Mouse (Mus musculus) midbrain, embryonic 15.5 days (tissue): ENCODE measurements at regions not wholly inside any gene's neighbourhood (a gene's known extent, or its start where the extent isn't known, plus 50 kb on each side); places are given as distances from the start of the nearest gene placed in this dataset.
A peak's percentile ranks its signal among the peaks of the same experiment; 100 is the strongest.

ENCODE experiments used
- ATAC-seq: fragments of 200-750 bp; cut with Nextera tagmentation; replicated peaks from 2 replicates; pipeline ENCODE4 v1.8.0; 2017; ENCODE audit warnings: moderate TSS enrichment
- H3K27ac ChIP-seq: fragments of 300-500 bp; sonication (generic); 2 replicates; pipeline ENCODE4 v1.5.1; 2015; ENCODE audit warnings: mild to moderate bottlenecking, inconsistent platforms
- H3K27me3 ChIP-seq: fragments of 300-500 bp; sonication (generic); replicated peaks from 2 replicates; pipeline ENCODE4 v1.6.1; 2015; ENCODE audit warnings: inconsistent platforms
- H3K36me3 ChIP-seq: fragments of 300-500 bp; sonication (generic); replicated peaks from 2 replicates; pipeline ENCODE4 v1.6.1; 2015; ENCODE audit warnings: inconsistent platforms
- H3K4me1 ChIP-seq: fragments of 300-500 bp; sonication (generic); 2 replicates; pipeline ENCODE4 v1.6.1; 2015; ENCODE audit warnings: inconsistent platforms
- H3K4me2 ChIP-seq: fragments of 300-500 bp; sonication (generic); 2 replicates; pipeline ENCODE4 v1.6.1; 2015; ENCODE audit warnings: inconsistent platforms, mild to moderate bottlenecking, moderate library complexity
- H3K4me3 ChIP-seq: fragments of 300-500 bp; sonication (generic); 2 replicates; pipeline ENCODE4 v1.5.1; 2015; ENCODE audit warnings: mild to moderate bottlenecking, inconsistent platforms
- H3K9ac ChIP-seq: fragments of 300-500 bp; sonication (generic); 2 replicates; pipeline ENCODE4 v1.6.1; 2015; ENCODE audit warnings: mild to moderate bottlenecking, inconsistent platforms
- H3K9me3 ChIP-seq: fragments of 300-500 bp; sonication (generic); 2 replicates; pipeline ENCODE4 v1.6.1; 2016; ENCODE audit warnings: inconsistent platforms
- WGBS: fragments of 180-500 bp; shearing (Covaris S2); methylation state at CpG from one replicate; pipeline ENCODE4 v1.1.7; 2015; ENCODE audit warnings: mixed read lengths; 5-methylcytosine and 5-hydroxymethylcytosine counted together

DNA sequence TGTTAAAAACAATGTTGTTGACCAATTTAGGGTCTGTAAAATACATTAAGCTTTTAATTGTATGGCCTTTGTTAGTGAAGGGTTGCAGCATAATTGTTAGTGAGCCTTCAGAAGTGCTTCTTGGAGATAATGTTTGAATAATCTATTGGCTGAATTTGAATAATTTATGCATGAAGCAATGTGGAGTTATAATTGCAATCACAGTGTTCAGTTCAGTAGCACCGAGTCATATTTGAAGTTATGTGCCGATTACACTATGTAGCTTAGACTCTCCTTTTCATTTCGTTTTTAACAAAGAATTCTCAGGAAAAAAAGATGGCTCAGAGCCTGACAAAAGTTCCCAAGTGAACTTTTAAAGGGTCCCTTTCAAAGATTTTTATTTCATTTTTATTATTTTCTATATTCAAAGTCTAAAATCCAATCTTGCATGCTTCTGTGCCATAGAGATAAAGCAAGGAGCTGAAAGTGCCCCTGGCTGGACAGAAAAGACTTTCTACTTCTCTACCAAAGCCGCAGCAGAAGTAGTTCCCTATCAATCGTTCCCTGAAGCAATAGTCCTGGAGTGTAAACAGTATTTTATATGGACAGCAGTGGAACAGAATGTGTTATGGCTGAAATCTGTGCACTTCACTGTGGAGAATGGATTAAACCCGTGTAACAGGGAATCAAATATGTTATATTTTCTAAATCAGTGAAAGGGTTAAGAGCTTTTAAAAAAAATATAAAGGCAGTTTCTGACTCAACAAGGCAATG lies 556.3 kb upstream of the Slc39a10 start:
- H3K9ac ChIP-seq: no peak overlapping the region
- H3K36me3 ChIP-seq: no peaks in the 10 kb centered on the region
- peaks cover 10% of the 10 kb centered on the region for H3K4me1 ChIP-seq
- peak overlapping the region; percentile 65 for H3K27ac ChIP-seq
- H3K27me3 ChIP-seq: no peaks in the 10 kb centered on the region
- H3K9me3 ChIP-seq: no peaks in the 10 kb centered on the region
- H3K4me3 ChIP-seq: no peak overlapping the region
- peak; percentile 88 for ATAC-seq
- no peak overlapping the region for H3K4me2 ChIP-seq
- WGBS: 51% methylated on average over 6 of the region's 6 CpGs

DNA sequence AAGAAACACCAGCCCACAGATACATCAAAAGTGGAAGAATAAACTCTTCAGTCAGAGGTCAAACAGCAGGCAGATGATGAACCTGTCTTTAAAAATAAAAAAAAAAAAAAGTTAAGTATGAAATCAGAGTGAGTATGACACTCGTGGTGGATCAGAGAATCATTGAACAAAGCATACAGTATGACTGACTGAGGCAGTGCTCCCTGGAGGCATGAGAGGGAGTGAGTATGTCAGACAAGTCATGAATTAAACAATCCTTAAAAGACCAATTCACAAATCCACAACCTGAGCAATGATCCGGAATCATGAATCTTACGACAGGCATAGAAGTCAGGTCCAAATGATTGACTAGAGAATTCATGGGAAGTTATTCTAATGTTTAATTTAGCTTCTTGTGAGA lies 555.4 kb upstream of the Slc39a10 start:
- H3K4me3 ChIP-seq: no peak overlapping the region
- H3K4me1 ChIP-seq: peaks cover 10% of the 10 kb centered on the region
- H3K36me3 ChIP-seq: no peaks in the 10 kb centered on the region
- WGBS: 34% methylated on average over 3 of the region's 3 CpGs
- ATAC-seq: peak; percentile 66
- no peaks in the 10 kb centered on the region for H3K9me3 ChIP-seq
- H3K4me2 ChIP-seq: no peak overlapping the region
- no peaks in the 10 kb centered on the region for H3K27me3 ChIP-seq
- 0 out of 2 replicates have a peak overlapping the region, but pooled peaks have one; percentile 25 for H3K27ac ChIP-seq
- no peak overlapping the region for H3K9ac ChIP-seq

DNA sequence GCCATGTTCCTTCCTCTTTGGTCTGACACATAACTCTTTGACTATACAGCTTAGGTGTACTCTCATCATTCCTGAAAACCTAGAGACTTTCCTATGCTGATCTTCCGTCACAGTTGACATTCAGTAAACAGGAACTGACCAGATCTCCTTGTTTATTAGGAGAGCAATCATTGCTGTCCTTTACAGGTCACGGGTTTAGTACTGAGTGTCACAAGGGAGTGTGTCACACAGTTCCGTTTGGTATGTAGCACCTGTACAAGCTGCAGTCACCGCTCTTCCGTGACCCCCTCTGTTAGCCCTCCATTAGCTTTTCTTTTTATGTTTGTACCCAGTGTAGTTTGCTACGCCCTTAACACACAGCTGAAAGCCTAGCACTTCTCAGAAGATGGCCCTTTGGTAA lies 553.4 kb upstream of the Slc39a10 start:
- Histone ChIP-seq H3K4me2 (no peak overlapping the region), H3K27ac (no peak overlapping the region), H3K9ac (no peak overlapping the region), H3K27me3 (no peaks in the 10 kb centered on the region), H3K4me3 (no peak overlapping the region), H3K36me3 (no peaks in the 10 kb centered on the region), H3K9me3 (no peaks in the 10 kb centered on the region), H3K4me1 (peaks cover 10% of the 10 kb centered on the region)
- WGBS: 46% methylated on average over 6 of the region's 6 CpGs
- ATAC-seq: no peak

DNA sequence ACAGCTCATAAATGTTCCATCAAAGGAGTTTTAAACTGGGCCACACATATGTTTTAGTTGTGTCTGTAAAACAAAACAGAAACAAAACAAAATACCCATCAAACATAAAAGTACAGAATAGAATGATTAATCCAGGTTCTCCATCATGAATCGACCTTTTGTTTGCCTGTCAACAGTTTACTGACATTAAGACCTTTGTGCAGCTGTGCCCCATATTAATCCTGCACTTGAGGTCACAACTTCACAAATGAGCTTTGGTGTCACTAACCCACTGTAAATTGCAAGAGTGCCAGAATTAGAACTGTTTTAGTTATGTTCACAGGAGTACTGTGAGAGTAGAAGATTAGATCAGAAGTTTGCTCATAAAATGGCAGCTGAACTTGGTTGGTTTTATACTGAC lies 540.2 kb upstream of the Slc39a10 start:
- ATAC-seq: no peak
- no peak overlapping the region for H3K4me2 ChIP-seq
- no peak overlapping the region for H3K9ac ChIP-seq
- H3K27me3 ChIP-seq: no peaks in the 10 kb centered on the region
- 74% methylated on average over 1 of the region's 1 CpGs for WGBS
- H3K9me3 ChIP-seq: no peaks in the 10 kb centered on the region
- H3K36me3 ChIP-seq: no peaks in the 10 kb centered on the region
- no peak overlapping the region for H3K4me3 ChIP-seq
- no peak overlapping the region for H3K27ac ChIP-seq
- H3K4me1 ChIP-seq: no peaks in the 10 kb centered on the region

DNA sequence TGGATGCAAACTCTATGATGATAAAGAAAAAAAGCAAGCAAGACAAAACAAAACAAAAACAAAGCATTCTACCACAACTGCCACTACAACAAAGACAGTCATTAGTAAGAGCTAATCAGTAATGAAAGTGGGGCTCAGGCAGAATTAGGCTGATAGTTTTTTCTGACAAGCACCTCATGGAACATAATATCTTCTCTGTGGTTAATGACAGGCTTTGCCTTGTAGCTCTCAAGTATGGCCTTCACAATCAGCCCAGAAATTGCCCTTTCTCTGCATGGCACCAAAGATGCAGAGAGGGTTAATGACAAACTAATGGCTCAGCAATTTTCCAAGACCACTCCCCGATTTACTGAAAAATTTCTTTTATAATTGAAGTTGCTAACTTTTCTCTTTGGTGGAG lies 512.5 kb upstream of the Slc39a10 start:
- H3K4me2 ChIP-seq: no peak overlapping the region
- H3K27me3 ChIP-seq: no peaks in the 10 kb centered on the region
- no peak overlapping the region for H3K9ac ChIP-seq
- no peaks in the 10 kb centered on the region for H3K4me1 ChIP-seq
- no peaks in the 10 kb centered on the region for H3K9me3 ChIP-seq
- no peak overlapping the region for H3K4me3 ChIP-seq
- WGBS: 65% methylated on average over 1 of the region's 1 CpGs
- no peaks in the 10 kb centered on the region for H3K36me3 ChIP-seq
- H3K27ac ChIP-seq: no peak overlapping the region
- ATAC-seq: no peak

DNA sequence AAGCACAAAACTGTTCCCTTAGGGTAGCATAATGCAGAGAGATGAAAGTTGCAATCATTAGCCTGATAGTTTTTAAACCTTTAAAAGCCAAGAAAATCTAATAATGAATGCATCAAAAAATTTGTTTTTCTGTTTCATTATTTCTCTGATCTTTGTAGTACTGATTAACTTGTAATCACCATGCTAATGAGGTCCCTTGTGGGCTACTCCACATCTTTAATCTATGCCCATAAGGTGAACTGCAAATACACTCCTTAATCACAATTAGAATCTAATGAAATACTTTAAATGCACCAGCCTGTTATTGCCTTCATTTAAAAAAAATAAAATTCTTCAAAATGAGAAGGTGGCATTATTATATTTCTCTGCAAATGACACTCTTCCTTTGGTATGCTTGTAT lies 493.9 kb upstream of the Slc39a10 start:
- Histone ChIP-seq H3K4me2 (no peak overlapping the region), H3K27ac (no peak overlapping the region), H3K27me3 (no peaks in the 10 kb centered on the region), H3K36me3 (no peaks in the 10 kb centered on the region), H3K9ac (no peak overlapping the region), H3K4me3 (no peak overlapping the region), H3K9me3 (no peaks in the 10 kb centered on the region), H3K4me1 (no peaks in the 10 kb centered on the region)
- ATAC-seq: no peak

DNA sequence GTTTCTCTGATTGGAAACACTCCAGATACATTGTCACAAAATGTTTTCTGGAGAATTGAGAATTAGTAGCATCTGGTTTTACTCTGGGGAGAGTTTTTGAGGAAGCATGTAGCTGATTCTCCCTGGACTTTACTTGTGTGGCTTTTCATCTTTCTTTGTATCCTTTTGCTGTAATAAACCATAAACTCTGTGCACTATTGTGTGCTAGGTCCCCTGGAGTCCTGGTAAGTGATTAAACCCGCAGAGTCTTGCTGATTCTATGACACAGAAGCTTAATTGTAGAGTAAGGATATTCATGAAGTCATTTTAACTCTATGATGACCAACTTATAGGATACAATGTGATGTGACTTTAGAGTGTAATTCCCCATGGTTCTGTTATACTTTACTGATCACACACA lies 486.1 kb upstream of the Slc39a10 start:
- no peak for ATAC-seq
- H3K27me3 ChIP-seq: no peaks in the 10 kb centered on the region
- no peaks in the 10 kb centered on the region for H3K4me1 ChIP-seq
- H3K9me3 ChIP-seq: no peaks in the 10 kb centered on the region
- no peaks in the 10 kb centered on the region for H3K36me3 ChIP-seq
- no peak overlapping the region for H3K9ac ChIP-seq
- no peak overlapping the region for H3K4me3 ChIP-seq
- H3K4me2 ChIP-seq: no peak overlapping the region
- no peak overlapping the region for H3K27ac ChIP-seq
- 28% methylated on average over 1 of the region's 1 CpGs for WGBS

DNA sequence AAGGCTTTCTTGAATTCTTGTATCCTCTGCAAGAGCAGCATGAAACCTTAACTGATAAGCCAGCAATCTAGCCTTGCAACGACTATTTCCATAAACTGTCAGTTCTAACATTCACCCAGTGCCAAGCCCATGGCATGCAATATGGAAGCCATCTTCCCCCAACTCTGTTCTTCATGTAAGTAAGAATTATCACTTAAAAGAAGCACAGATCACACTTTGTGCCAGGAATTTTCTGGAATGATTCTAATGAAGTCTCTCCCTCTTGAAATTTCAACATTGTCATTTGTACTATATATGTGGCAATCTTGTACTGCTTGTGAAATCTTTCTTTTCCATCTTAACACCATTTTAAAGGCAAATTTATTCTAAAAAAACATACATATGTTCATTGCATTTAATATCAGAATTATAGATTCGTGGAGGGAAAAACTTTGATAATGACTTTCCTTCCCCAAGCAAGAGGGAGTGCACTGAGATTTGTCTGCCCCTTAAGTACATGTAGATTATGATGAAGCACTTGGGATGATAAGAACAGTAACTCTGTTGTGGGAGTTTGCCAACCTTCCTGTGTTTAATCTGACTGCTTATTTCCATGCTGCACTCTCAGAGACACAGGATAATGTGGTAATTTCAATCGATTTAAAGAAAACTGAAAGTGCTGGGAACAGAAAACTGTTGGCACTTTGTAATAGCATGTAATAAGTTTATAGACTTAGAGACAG lies 447.2 kb upstream of the Slc39a10 start:
- H3K9ac ChIP-seq: no peak overlapping the region
- H3K27me3 ChIP-seq: no peaks in the 10 kb centered on the region
- H3K4me2 ChIP-seq: no peak overlapping the region
- no peak overlapping the region for H3K27ac ChIP-seq
- no peaks in the 10 kb centered on the region for H3K36me3 ChIP-seq
- no peaks in the 10 kb centered on the region for H3K4me1 ChIP-seq
- WGBS: 84% methylated on average over 3 of the region's 3 CpGs
- no peak for ATAC-seq
- no peak overlapping the region for H3K4me3 ChIP-seq
- H3K9me3 ChIP-seq: no peaks in the 10 kb centered on the region

DNA sequence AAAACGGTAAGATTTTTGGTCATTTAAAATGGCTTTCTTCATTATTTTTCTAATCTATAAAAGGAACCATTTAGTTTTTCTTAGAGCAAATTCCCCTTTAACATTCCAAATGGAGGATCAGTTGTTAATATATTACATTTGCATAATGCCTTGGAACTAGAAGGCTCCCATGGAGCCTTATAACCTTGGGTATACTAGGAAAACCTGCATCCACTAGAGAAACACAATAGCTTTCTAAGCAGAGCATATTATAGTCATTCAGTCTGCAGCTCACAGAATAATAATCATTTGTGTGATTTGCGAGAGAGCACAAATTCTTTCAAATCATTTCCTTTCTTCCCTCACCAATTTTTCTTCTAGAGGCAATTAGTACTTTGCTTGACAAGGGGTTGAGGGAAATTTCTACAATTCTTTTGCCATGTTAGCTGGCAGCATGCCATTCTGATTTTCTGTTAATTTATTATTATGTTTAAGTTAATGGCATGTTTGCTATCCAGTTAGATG lies 418.0 kb upstream of the Slc39a10 start:
- no peak overlapping the region for H3K27ac ChIP-seq
- no peaks in the 10 kb centered on the region for H3K9me3 ChIP-seq
- no peak for ATAC-seq
- H3K9ac ChIP-seq: no peak overlapping the region
- no peak overlapping the region for H3K4me2 ChIP-seq
- H3K27me3 ChIP-seq: no peaks in the 10 kb centered on the region
- no peaks in the 10 kb centered on the region for H3K4me1 ChIP-seq
- 56% methylated on average over 2 of the region's 2 CpGs for WGBS
- no peak overlapping the region for H3K4me3 ChIP-seq
- H3K36me3 ChIP-seq: no peaks in the 10 kb centered on the region

DNA sequence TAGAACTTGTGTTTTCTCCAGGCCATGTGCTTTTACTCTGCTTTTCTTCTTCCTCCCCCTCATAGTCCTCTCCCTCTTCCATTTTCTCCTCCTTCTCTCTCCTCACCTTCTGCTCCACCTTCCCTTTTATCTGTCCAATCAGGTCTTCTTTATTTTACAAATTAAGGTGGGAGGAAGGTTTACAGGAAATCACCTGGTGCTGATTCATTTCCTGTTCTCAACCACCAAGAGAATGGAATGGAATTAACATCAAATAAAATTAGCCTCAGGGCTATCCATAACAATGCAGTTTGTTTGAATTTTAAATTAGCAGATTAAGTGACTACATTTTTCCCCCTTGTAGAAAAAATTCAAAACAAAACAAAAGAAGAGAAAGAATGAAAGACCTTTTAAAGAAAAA lies 414.3 kb upstream of the Slc39a10 start:
- ATAC-seq: no peak
- Histone ChIP-seq H3K27ac (no peak overlapping the region), H3K9ac (no peak overlapping the region), H3K4me1 (no peaks in the 10 kb centered on the region), H3K4me2 (no peak overlapping the region), H3K36me3 (no peaks in the 10 kb centered on the region), H3K27me3 (no peaks in the 10 kb centered on the region), H3K4me3 (no peak overlapping the region), H3K9me3 (no peaks in the 10 kb centered on the region)

DNA sequence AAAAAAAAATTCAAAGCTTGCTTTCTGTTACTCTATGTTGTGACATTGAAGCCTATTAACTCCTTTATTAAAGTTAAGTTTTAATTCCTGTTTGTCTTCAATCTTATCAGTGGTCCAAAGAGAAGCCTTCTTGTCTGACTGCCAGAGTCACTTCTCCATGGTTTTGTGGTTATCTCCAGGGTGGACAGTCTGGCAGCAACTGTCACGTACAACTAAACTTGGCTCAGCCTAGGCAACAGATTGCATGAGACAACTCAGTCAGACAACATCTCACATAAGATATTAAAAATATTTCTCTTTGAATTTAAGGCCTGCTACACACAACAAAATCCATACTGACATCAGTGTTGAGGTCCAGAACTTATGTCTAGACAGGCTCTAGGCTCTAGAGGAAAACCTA lies 406.7 kb upstream of the Slc39a10 start:
- no peak overlapping the region for H3K27ac ChIP-seq
- no peaks in the 10 kb centered on the region for H3K27me3 ChIP-seq
- H3K4me2 ChIP-seq: no peak overlapping the region
- no peak for ATAC-seq
- no peak overlapping the region for H3K9ac ChIP-seq
- no peaks in the 10 kb centered on the region for H3K4me1 ChIP-seq
- 84% methylated on average over 1 of the region's 1 CpGs for WGBS
- no peaks in the 10 kb centered on the region for H3K36me3 ChIP-seq
- no peaks in the 10 kb centered on the region for H3K9me3 ChIP-seq
- no peak overlapping the region for H3K4me3 ChIP-seq

DNA sequence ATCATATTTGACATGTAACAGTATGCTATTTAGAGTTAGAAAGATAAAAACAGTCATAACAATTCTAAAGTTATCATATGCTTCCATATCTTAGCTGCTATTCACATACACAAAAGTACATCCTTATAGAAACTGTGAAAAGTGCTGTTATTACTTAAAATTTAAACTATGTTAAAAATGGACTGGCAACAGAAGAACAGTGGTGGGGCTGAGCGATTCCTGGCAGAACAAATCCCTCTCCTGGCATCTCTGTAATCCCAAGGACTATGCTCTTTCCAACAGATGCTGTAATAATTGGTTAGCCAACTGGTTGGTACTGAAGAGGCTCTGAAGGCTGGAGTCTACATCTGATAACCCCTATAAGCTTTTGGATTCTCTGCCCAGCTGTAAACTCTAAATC lies 393.0 kb upstream of the Slc39a10 start:
- Histone ChIP-seq H3K4me1 (no peaks in the 10 kb centered on the region), H3K27ac (no peak overlapping the region), H3K36me3 (no peaks in the 10 kb centered on the region), H3K4me3 (no peak overlapping the region), H3K9ac (no peak overlapping the region), H3K9me3 (no peaks in the 10 kb centered on the region), H3K27me3 (no peaks in the 10 kb centered on the region), H3K4me2 (no peak overlapping the region)
- 85% methylated on average over 1 of the region's 1 CpGs for WGBS
- no peak for ATAC-seq
